Mouse (Mus musculus) heart, adult 2 months (tissue): ENCODE results near the gene Mei4. TPM values are rescaled to one million over a fixed set of nuclear protein-coding genes. Genes with fewer than 3 reads are reported as not detected.
A peak's percentile ranks its signal among the peaks of the same experiment; 100 is the strongest.

Experiments
- DNase-seq, 2 experiments: peaks; one replicate each; pipeline ENCODE4 v3.0.0; 2021
- H3K27ac ChIP-seq: fragments of 200-600 bp; 2 replicates; pipeline ENCODE4 v1.8.1; 2022
- H3K27me3 ChIP-seq: fragments of 200-500 bp; 2 replicates; pipeline ENCODE4 v1.6.1; 2012; ENCODE audit warnings: mild to moderate bottlenecking, low read length, inconsistent platforms, mixed read lengths; ENCODE audit not compliant: control insufficient read depth, insufficient read depth
- H3K36me3 ChIP-seq: fragments of 200-500 bp; 2 replicates; pipeline ENCODE4 v1.6.1; 2012; ENCODE audit warnings: low read length, inconsistent platforms; ENCODE audit not compliant: control insufficient read depth, insufficient read depth
- H3K4me1 ChIP-seq: fragments of 200-500 bp; 2 replicates; pipeline ENCODE4 v1.6.1; 2011; ENCODE audit warnings: low read length; ENCODE audit not compliant: control insufficient read depth, insufficient read depth
- H3K4me3 ChIP-seq: fragments of 200-600 bp; 2 replicates; pipeline ENCODE4 v1.8.1; 2022
- H3K79me2 ChIP-seq: fragments of 200-500 bp; replicated peaks from 2 replicates; pipeline ENCODE4 v1.6.1; 2012; ENCODE audit warnings: mild to moderate bottlenecking, inconsistent platforms, low read length, moderate library complexity, mixed read lengths; ENCODE audit not compliant: control insufficient read depth, insufficient read depth
- H3K9ac ChIP-seq: fragments of 200-500 bp; 2 replicates; pipeline ENCODE4 v1.6.1; 2012; ENCODE audit warnings: low read depth, mild to moderate bottlenecking, control low read depth, inconsistent platforms, low read length, mixed read lengths
- CTCF ChIP-seq: fragments of 200-600 bp; IDR thresholded peaks from 2 replicates; pipeline ENCODE4 v1.8.1; 2022; ENCODE audit warnings: antibody characterized with exemption, mild to moderate bottlenecking, moderate library complexity
- EP300 ChIP-seq: fragments of 200-500 bp; IDR thresholded peaks from 2 replicates; pipeline ENCODE4 v1.6.1; 2011; ENCODE audit warnings: low read depth, low read length, control low read depth; ENCODE audit not compliant: insufficient read depth
- POLR2A ChIP-seq: fragments of 200-500 bp; IDR thresholded peaks from 2 replicates; pipeline ENCODE4 v1.6.1; 2011; ENCODE audit warnings: mild to moderate bottlenecking, low read depth, low read length, control low read depth; ENCODE audit not compliant: insufficient read depth
- WGBS: fragments of 180-500 bp; shearing (Covaris S2); methylation state at CpG from one replicate; pipeline ENCODE4 v1.1.7; 2018; 5-methylcytosine and 5-hydroxymethylcytosine counted together
- intact Hi-C: fragments of 180-260 bp; cut with DNase I; formaldehyde crosslinking; loops from one replicate; pipeline ENCODE4 v1.15.1; 2025
- polyA plus RNA-seq: library from polyadenylated mRNA; depleted of rRNA; stranded (reverse); fragments of >200 nt; gene quantifications from 2 replicates; pipeline ENCODE4 v1.2.3, GENCODE M21; 2012; rRNA removed
- total RNA-seq, 2 experiments: library from RNA; stranded (reverse); gene quantifications; 2 replicates each; pipeline ENCODE4 v1.2.3; 2021

Mei4 gene
- total and polyA plus RNA-seq, 3 experiments: not detected

DNA sequence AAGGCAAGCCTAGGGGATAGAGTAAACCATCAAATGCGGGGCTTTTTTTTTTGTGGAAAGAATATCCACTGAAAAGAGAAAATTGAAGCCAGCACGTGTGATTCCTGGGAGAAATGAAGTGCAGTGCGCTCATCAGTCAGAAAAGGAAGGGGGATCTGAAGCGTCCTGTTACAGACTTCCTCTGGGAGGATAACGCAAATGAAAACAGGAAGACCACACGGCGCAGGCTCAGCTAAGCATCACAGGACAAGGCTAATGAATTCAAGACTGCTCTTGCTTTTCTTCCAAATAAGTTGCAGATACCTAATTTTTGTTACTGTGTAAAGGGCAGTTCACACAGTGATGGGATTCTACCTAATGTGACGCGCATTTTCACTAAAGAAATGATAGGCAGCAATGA, 296.7 kb downstream of the Mei4 start:
- H3K4me1 ChIP-seq: no peaks in the 10 kb centered on the region

GRCm38 (mm10) chr9:82162415-82162814, 298.9 kb downstream of the Mei4 start:
- intact Hi-C loops: no loop called here

More for the DNA sequence above, 296.7 kb downstream of the Mei4 start:
- TF ChIP-seq POLR2A: no peak
- no peak for TF ChIP-seq EP300
- no peak for TF ChIP-seq CTCF
- DNase-seq: no peak
- no peaks in the 10 kb centered on the region for H3K79me2 ChIP-seq
- H3K9ac ChIP-seq: no peak overlapping the region
- intact Hi-C loops: no loop called here
- WGBS: 38% methylated on average over 9 of the region's 9 CpGs
- no peaks in the 10 kb centered on the region for H3K36me3 ChIP-seq
- no peaks in the 10 kb centered on the region for H3K27me3 ChIP-seq
- H3K4me3 ChIP-seq: no peak overlapping the region
- H3K27ac ChIP-seq: no peak overlapping the region

DNA sequence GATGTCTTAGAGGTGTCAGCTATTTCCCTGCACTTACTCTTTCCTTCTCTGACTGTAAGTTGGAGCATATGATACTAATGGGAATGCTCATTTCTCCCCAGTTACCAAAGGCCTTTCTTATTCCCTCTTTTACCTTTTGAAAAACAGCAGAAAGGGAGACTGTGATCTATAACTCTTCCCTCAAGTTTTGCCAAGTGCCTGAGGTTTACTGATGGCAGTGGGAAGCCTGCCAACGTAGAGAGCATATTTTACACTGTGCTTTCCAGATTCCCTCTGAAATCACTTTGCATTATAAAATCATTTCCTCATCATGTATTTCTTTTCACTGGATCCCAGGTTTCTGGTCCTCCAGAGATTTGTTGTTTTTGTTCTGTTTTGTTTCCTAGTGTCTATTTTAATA, 354.5 kb downstream of the Mei4 start:
- DNase-seq: no peak
- whole genome bisulfite sequencing: 56% methylated on average over 1 of the region's 1 CpGs
- Histone ChIP-seq H3K4me1 (no peaks in the 10 kb centered on the region), H3K79me2 (no peaks in the 10 kb centered on the region), H3K27me3 (no peaks in the 10 kb centered on the region), H3K36me3 (no peaks in the 10 kb centered on the region), H3K9ac (no peak overlapping the region), H3K27ac (no peak overlapping the region), H3K4me3 (no peak overlapping the region)
- intact Hi-C loops: no loop called here
- no peak for TF ChIP-seq EP300
- TF ChIP-seq POLR2A: no peak
- no peak for TF ChIP-seq CTCF

More at GRCm38 (mm10) chr9:82162415-82162814, 298.9 kb downstream of the Mei4 start:
- no peak for TF ChIP-seq POLR2A
- TF ChIP-seq EP300: no peak
- TF ChIP-seq CTCF: no peak
- Histone ChIP-seq H3K27ac (no peak overlapping the region), H3K79me2 (no peaks in the 10 kb centered on the region), H3K36me3 (no peaks in the 10 kb centered on the region), H3K4me3 (no peak overlapping the region), H3K4me1 (no peaks in the 10 kb centered on the region), H3K9ac (no peak overlapping the region), H3K27me3 (no peaks in the 10 kb centered on the region)
- WGBS: 61% methylated on average over 4 of the region's 4 CpGs
- no peak for DNase-seq

GRCm38 (mm10) chr9:82247695-82248445, 384.4 kb downstream of the Mei4 start:
- Histone ChIP-seq H3K79me2 (no peaks in the 10 kb centered on the region), H3K4me3 (no peak overlapping the region), H3K9ac (no peak overlapping the region), H3K4me1 (no peaks in the 10 kb centered on the region), H3K27me3 (no peaks in the 10 kb centered on the region), H3K27ac (no peak overlapping the region), H3K36me3 (no peaks in the 10 kb centered on the region)
- TF ChIP-seq EP300 (no peak), CTCF (peak; percentile 78)
- intact Hi-C loops: loop anchor here (5.0 kb wide), 1 partner anchor 394 kb away; no protein-coding TSS in a partner anchor
- DNase-seq: no peak
- WGBS: 74% methylated on average over 7 of the region's 7 CpGs

Other genes with a start within 250 kb of the Mei4 start
- under 1 TPM; 0.23 to 0.43 TPM for gene Htr1b, start 229.8 kb upstream of the Mei4 start, total RNA-seq
- gene Htr1b, start 229.8 kb upstream of the Mei4 start, polyA plus RNA-seq: 0.44 and 0.72 TPM in 2 replicates